Mouse (Mus musculus): Measurements from ENCODE around the gene Rnf213.

Rnf213 gene

GRCm38 (mm10) chr11:119389851-119390270 lies 3.0 kb upstream of the Rnf213 start:
- peak; percentile 94 for DNase-seq (ENCODE audit: extremely low read depth, insufficient read length, low spot score)

DNA sequence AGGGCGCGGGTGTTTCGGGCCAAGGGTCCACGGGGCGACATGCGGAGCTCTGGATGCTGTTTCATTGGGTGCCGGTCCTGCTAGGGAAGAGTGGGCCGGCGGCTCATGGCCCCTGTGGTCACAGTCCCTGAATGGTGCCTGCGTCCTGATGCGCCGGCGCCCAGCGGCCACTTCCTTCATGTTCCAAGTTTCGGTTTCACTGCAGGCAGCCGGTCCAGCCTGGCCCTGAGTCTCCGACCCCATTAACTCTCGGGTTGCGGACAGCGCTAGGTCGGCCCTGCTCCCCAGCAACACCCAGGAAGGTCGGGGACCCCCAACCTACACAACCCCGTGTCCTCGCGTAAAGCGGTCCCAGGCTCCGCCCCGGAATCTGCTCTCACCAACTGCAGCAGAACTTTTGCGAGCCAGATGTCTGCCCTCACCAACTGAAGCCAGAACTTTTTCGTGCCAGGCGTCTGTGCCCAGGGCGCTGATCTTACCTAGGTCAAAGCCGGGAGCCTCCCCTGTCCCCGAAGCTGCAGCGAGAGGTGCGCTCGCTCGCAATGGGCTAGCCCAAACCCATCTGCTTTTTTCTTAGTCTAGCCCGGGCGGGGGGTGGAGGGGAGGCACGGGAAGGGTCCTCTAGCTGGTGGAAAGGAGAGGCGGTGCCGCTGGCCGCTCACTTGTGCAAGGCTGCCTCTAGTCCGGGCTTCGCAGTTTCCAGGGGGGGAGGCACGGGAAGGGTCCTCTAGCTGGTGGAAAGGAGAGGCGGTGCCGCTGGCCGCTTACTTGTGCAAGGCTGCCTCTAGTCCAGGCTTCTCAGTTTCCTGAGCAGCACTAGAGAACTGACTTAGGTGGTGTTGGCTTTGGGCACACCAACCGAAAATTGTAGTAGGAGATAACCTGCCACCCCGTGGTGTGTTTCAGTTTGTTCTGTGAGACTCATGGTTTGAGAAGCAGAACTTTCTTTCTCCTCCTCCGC lies 2.3 kb upstream of the Rnf213 start:
- peak; percentile 88 for DNase-seq (ENCODE audit: extremely low read depth, insufficient read length, low spot score)

GRCm38 (mm10) chr11:119391386-119392000 lies 1.4 kb upstream of the Rnf213 start:
- DNase-seq (ENCODE audit: extremely low read depth, insufficient read length, low spot score), result no peak

DNA sequence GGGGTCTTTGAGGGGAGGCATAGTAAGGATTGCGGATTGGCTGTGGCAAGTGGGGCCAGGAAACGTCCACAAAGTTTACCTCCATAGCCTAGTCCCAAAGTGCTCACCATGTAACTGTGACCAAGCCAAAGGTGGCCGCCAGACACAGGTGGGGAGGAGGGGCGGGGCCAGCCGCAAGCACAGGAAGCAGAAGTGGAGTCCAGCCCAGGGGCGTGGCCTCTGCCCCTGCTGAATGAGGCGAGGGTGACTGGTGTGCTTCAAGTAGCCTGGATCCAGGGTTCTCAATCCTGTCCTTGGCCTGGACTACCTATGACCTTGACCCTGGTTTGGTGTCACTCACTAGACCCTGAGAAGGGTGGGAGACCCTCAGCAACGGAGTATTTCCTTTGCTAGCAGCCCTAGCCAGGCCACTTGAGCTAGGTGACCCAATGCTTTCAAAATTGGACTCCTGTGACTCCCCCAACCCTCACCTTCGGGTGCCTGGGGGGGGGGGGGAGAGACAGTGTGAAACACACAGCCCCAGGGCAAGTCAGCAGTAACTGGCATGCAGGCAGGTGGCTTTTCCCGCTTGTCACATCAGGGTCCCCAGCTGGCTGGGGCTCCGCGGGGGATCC lies 792 bp upstream of the Rnf213 start:
- peak; percentile 69 for DNase-seq (ENCODE audit: extremely low read depth, insufficient read length, low spot score)

DNA sequence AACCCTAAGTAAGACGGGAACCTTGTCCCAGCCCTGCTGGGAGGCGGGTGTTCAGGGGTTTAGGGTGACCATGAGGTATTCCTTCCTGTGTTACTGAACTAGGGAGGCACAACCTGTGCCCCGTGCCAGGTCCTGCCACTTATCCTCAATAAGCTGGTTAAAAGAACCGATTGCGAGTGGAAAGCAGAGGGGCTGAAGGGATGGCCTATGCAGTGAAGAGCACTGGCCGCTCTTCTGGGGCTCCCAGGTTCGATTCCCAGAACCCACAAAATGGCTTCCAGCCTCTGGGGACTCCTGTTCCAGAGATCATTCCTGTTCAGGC lies 544 bp downstream of the Rnf213 start:
- no peak for DNase-seq (ENCODE audit: extremely low read depth, insufficient read length, low spot score)

GRCm38 (mm10) chr11:119394210-119394609 lies 1.3 kb downstream of the Rnf213 start:
- DNase-seq (ENCODE audit: extremely low read depth, insufficient read length, low spot score), result no peak

DNA sequence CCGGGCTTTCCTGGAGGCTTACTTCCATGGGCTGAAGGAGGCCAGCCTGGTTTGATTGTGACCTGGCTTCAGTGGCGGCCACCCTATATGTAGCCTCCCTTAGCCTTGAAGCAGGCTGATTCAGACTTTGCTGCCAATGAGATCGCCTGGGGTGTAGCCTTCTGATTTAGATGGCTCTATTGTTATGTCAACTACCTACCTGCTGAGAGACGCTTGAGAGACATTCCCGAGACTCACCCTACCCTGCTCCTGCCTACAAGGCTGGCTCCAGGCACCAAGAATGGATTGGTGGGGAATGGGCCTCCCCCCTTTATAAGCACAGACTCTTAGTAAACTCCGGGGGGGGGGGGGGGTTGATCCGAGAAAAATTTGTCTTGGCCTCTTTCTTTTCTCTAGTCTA lies 2.5 kb downstream of the Rnf213 start:
- DNase-seq (ENCODE audit: extremely low read depth, insufficient read length, low spot score), result no peak

- DNase-seq (ENCODE audit: extremely low read depth, insufficient read length, low spot score), result no peak
Measured at GRCm38 (mm10) chr11:119395931-119396330, 3.0 kb downstream of the Rnf213 start.

- DNase-seq (ENCODE audit: extremely low read depth, insufficient read length, low spot score), result no peak
Measured at GRCm38 (mm10) chr11:119396461-119396860, 3.6 kb downstream of the Rnf213 start.

DNA sequence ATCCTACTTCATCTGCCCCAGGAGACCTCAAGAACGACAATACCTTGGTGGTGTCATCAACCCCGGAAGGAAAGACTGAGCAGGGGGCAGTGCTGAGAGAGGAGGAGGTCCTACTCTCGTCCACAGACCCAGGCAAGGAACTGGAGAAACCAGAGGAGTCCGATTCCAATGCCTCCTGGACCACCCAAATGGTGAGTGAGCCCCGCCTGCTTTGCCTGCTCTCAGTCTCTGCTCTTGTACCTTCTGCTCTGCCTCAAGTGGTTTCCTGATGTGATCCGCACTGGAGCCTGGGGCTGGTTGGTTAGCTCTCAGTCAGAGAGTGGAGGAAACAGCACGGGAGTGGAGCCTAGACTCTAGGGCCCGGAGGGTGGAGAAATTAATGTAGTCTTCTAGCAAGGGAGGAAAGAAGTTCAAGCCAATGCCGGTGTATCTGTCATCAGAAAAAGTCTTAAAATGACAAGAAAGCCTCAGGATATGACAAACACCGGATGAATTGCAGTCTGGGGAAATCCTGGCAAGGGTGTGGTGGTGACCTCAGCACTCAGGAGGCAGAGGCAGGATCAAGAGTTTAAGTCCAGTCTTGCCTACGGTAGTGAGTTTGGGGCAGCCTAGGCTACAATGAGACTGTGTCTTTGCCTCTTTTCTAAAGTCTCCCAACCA lies 9.7 kb downstream of the Rnf213 start:
- DNase-seq (ENCODE audit: extremely low read depth, insufficient read length, low spot score), result peak; percentile 70

- peak; percentile 53 for DNase-seq (ENCODE audit: extremely low read depth, insufficient read length, low spot score)
Measured at GRCm38 (mm10) chr11:119404627-119405026, 11.7 kb downstream of the Rnf213 start.

GRCm38 (mm10) chr11:119407381-119407780 lies 14.5 kb downstream of the Rnf213 start:
- no peak for DNase-seq (ENCODE audit: extremely low read depth, insufficient read length, low spot score)

DNA sequence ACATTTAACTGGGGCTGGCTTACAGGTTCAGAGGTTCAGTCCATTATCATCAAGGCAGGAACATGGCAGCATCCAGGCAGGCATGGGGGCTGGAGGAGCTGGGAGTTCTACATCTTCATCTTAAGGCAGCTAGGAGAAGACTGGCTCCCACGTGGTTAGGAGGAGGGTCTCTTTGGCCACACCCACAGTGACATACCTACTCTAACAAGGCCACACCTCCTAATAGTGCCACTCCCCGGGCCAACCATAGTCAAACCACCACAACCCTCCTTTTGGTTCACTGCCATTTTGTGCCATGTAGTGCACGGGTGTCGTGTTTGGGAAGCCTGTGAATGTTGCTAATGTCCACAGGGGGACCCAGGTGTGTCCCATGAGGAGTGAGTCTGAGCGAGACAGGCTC lies 15.1 kb downstream of the Rnf213 start:
- DNase-seq (ENCODE audit: extremely low read depth, insufficient read length, low spot score), result no peak

GRCm38 (mm10) chr11:119419327-119420118 lies 26.6 kb downstream of the Rnf213 start:
- DNase-seq (ENCODE audit: extremely low read depth, insufficient read length, low spot score), result no peak

GRCm38 (mm10) chr11:119420426-119420825 lies 27.5 kb downstream of the Rnf213 start:
- no peak for DNase-seq (ENCODE audit: extremely low read depth, insufficient read length, low spot score)

- no peak for DNase-seq (ENCODE audit: extremely low read depth, insufficient read length, low spot score)
Measured at GRCm38 (mm10) chr11:119427431-119427830, 34.5 kb downstream of the Rnf213 start.

DNA sequence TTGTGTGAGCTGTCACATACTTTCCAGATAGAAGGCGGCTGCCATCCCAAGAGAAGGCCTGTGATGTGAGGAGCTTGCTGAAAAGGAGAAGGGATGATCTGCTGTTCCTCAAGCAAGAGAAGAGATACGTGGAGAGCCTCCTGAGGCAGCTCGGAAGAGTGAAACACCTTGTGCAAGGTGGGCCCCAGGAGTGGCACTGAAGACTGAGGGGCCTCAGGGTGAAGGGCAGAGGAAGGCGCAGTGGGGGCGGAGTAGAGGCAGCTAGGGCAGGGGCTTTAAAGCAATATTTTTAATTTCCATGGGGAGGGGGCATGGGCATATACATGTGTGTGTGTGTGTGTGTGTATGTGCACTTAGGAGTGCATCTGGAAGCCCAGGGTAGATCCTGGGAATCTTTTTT lies 35.1 kb downstream of the Rnf213 start:
- no peak for DNase-seq (ENCODE audit: extremely low read depth, insufficient read length, low spot score)

- no peak for DNase-seq (ENCODE audit: extremely low read depth, insufficient read length, low spot score)
Measured at GRCm38 (mm10) chr11:119428649-119429136, 35.8 kb downstream of the Rnf213 start.

GRCm38 (mm10) chr11:119431516-119431915 lies 38.6 kb downstream of the Rnf213 start:
- no peak for DNase-seq (ENCODE audit: extremely low read depth, insufficient read length, low spot score)

- no peak for DNase-seq (ENCODE audit: extremely low read depth, insufficient read length, low spot score)
Measured at GRCm38 (mm10) chr11:119432706-119433105, 39.8 kb downstream of the Rnf213 start.
